Mouse (Mus musculus) stomach, postnatal 0 days (tissue): ENCODE data around the gene Cdca4.

Source experiments
- CTCF ChIP-seq: IDR thresholded peaks from 2 replicates; pipeline ENCODE4 v1.5.1; 2016; ENCODE audit warnings: antibody characterized with exemption, low read depth, mild to moderate bottlenecking, moderate library complexity
- EP300 ChIP-seq: optimal IDR thresholded peaks from 2 replicates; pipeline ENCODE3; 2016; ENCODE audit warnings: antibody characterized with exemption

GRCm38 (mm10) chr12:112851116-112851515, 21.9 kb upstream of the Cdca4 start:
- TF ChIP-seq CTCF (no peak), EP300 (no peak)
